Mouse (Mus musculus) kidney, embryonic 15.5 days (tissue): ENCODE results near the gene Zfp213. TPM values are rescaled to one million over a fixed set of nuclear protein-coding genes. Genes with fewer than 3 reads are reported as not detected.
A peak's percentile ranks its signal among the peaks of the same experiment; 100 is the strongest.

ENCODE experiments used
- ATAC-seq: fragments of 200-750 bp; cut with Nextera tagmentation; replicated peaks from 2 replicates; pipeline ENCODE4 v1.8.0; 2017; ENCODE audit warnings: moderate TSS enrichment; ENCODE audit not compliant: low FRiP score
- H3K27ac ChIP-seq: fragments of 300-500 bp; sonication (generic); 2 replicates; pipeline ENCODE4 v1.5.1; 2015; ENCODE audit warnings: mild to moderate bottlenecking, inconsistent platforms
- H3K27me3 ChIP-seq: fragments of 300-500 bp; sonication (generic); 2 replicates; pipeline ENCODE4 v1.6.1; 2015; ENCODE audit warnings: inconsistent platforms
- H3K36me3 ChIP-seq: fragments of 300-500 bp; sonication (generic); 2 replicates; pipeline ENCODE4 v1.6.1; 2015; ENCODE audit warnings: inconsistent platforms
- H3K4me1 ChIP-seq: fragments of 300-500 bp; sonication (generic); 2 replicates; pipeline ENCODE4 v1.6.1; 2015; ENCODE audit warnings: inconsistent platforms
- H3K4me2 ChIP-seq: fragments of 300-500 bp; sonication (generic); 2 replicates; pipeline ENCODE4 v1.6.1; 2015; ENCODE audit warnings: moderate library complexity, mild to moderate bottlenecking, inconsistent platforms
- H3K4me3 ChIP-seq: fragments of 300-500 bp; sonication (generic); replicated peaks from 2 replicates; pipeline ENCODE4 v1.5.1; 2015; ENCODE audit warnings: mild to moderate bottlenecking, inconsistent platforms
- H3K9ac ChIP-seq: fragments of 300-500 bp; sonication (generic); 2 replicates; pipeline ENCODE4 v1.6.1; 2015; ENCODE audit warnings: mild to moderate bottlenecking, inconsistent platforms
- H3K9me3 ChIP-seq: fragments of 300-500 bp; sonication (generic); replicated peaks from 2 replicates; pipeline ENCODE4 v1.6.1; 2016; ENCODE audit warnings: inconsistent platforms
- WGBS: fragments of 180-500 bp; shearing (Covaris S2); methylation state at CpG from one replicate; pipeline ENCODE4 v1.1.7; 2015; ENCODE audit warnings: mixed read lengths; 5-methylcytosine and 5-hydroxymethylcytosine counted together
- polyA plus RNA-seq: library from polyadenylated mRNA; unstranded; fragments of >200 nt; fragmentation: Nextera tagmentation; extraction: Ambion mirVana; gene quantifications from 2 replicates; pipeline ENCODE4 v1.2.1, GENCODE M21; 2015

The Zfp213 gene
- polyA plus RNA-seq, 1 experiment from 2014 or later = 22.8 TPM

GRCm38 (mm10) chr17:23570017-23570416 lies 6.0 kb upstream of the Zfp213 start:
- H3K27ac ChIP-seq = no peak overlapping the region
- no peak overlapping the region for H3K4me2 ChIP-seq
- no peaks in the 10 kb centered on the region for H3K27me3 ChIP-seq
- H3K36me3 ChIP-seq = peaks cover 21% of the 10 kb centered on the region
- ATAC-seq = no peak
- H3K4me1 ChIP-seq = peaks cover 5% of the 10 kb centered on the region
- no peak overlapping the region for H3K9ac ChIP-seq
- 44% methylated on average over 6 of the region's 6 CpGs for WGBS
- no peak overlapping the region for H3K4me3 ChIP-seq
- no peaks in the 10 kb centered on the region for H3K9me3 ChIP-seq

- Histone ChIP-seq H3K4me3 (no peak overlapping the region), H3K9me3 (no peaks in the 10 kb centered on the region), H3K9ac (no peak overlapping the region), H3K27me3 (no peaks in the 10 kb centered on the region), H3K4me2 (no peak overlapping the region), H3K27ac (no peak overlapping the region), H3K4me1 (peaks cover 9% of the 10 kb centered on the region), H3K36me3 (peaks cover 4% of the 10 kb centered on the region)
- WGBS = 42% methylated on average over 5 of the region's 5 CpGs
- no peak for ATAC-seq
Observed at GRCm38 (mm10) chr17:23568370-23568769, 4.3 kb upstream of the Zfp213 start.

GRCm38 (mm10) chr17:23566787-23567186 lies 2.7 kb upstream of the Zfp213 start:
- Histone ChIP-seq H3K4me1 (peaks cover 16% of the 10 kb centered on the region), H3K27me3 (no peaks in the 10 kb centered on the region), H3K36me3 (0 out of 2 replicates have a peak, but pooled peaks cover under 1% of the 10 kb centered on the region), H3K9ac (no peak overlapping the region), H3K4me2 (no peak overlapping the region), H3K27ac (no peak overlapping the region), H3K9me3 (no peaks in the 10 kb centered on the region), H3K4me3 (no peak overlapping the region)
- WGBS = 53% methylated on average over 5 of the region's 5 CpGs
- ATAC-seq = no peak

- Histone ChIP-seq H3K27ac (peak overlapping the region; percentile 95), H3K27me3 (no peaks in the 10 kb centered on the region), H3K9me3 (no peaks in the 10 kb centered on the region), H3K9ac (peak overlapping the region; percentile 79), H3K4me3 (peak overlapping the region; percentile 65), H3K36me3 (peaks cover 23% of the 10 kb centered on the region), H3K4me2 (peak overlapping the region; percentile 70), H3K4me1 (peaks cover 16% of the 10 kb centered on the region)
- peak; percentile 84 for ATAC-seq
- WGBS = 2% methylated on average over 8 of the region's 8 CpGs
Observed at GRCm38 (mm10) chr17:23564368-23564715, 304 bp upstream of the Zfp213 start.

- no peaks in the 10 kb centered on the region for H3K9me3 ChIP-seq
- no peak overlapping the region for H3K9ac ChIP-seq
- peaks cover 67% of the 10 kb centered on the region for H3K36me3 ChIP-seq
- H3K27me3 ChIP-seq = no peaks in the 10 kb centered on the region
- H3K4me1 ChIP-seq = peaks cover 15% of the 10 kb centered on the region
- ATAC-seq = no peak
- no peak overlapping the region for H3K4me2 ChIP-seq
- H3K4me3 ChIP-seq = no peak overlapping the region
- H3K27ac ChIP-seq = no peak overlapping the region
- WGBS = 64% methylated on average over 11 of the region's 11 CpGs
Observed at GRCm38 (mm10) chr17:23559767-23560166, 4.3 kb downstream of the Zfp213 start.

GRCm38 (mm10) chr17:23555243-23555916 lies 8.7 kb downstream of the Zfp213 start:
- Histone ChIP-seq H3K4me2 (no peak overlapping the region), H3K36me3 (peaks cover 58% of the 10 kb centered on the region), H3K27ac (no peak overlapping the region), H3K27me3 (no peaks in the 10 kb centered on the region), H3K9ac (no peak overlapping the region), H3K4me1 (peaks cover 14% of the 10 kb centered on the region), H3K9me3 (no peaks in the 10 kb centered on the region), H3K4me3 (no peak overlapping the region)
- no peak for ATAC-seq
- WGBS = 72% methylated on average over 7 of the region's 7 CpGs

GRCm38 (mm10) chr17:23554321-23554720 lies 9.7 kb downstream of the Zfp213 start:
- H3K4me3 ChIP-seq = no peak overlapping the region
- no peak overlapping the region for H3K4me2 ChIP-seq
- peaks cover 18% of the 10 kb centered on the region for H3K4me1 ChIP-seq
- no peak overlapping the region for H3K27ac ChIP-seq
- H3K36me3 ChIP-seq = peaks cover 49% of the 10 kb centered on the region
- no peaks in the 10 kb centered on the region for H3K27me3 ChIP-seq
- H3K9ac ChIP-seq = no peak overlapping the region
- no peak for ATAC-seq
- H3K9me3 ChIP-seq = no peaks in the 10 kb centered on the region

- H3K4me3 ChIP-seq = no peak overlapping the region
- no peak overlapping the region for H3K4me2 ChIP-seq
- peaks cover 23% of the 10 kb centered on the region for H3K4me1 ChIP-seq
- no peak overlapping the region for H3K27ac ChIP-seq
- no peaks in the 10 kb centered on the region for H3K9me3 ChIP-seq
- H3K27me3 ChIP-seq = no peaks in the 10 kb centered on the region
- WGBS = 71% methylated on average over 1 of the region's 1 CpGs
- no peak overlapping the region for H3K9ac ChIP-seq
- H3K36me3 ChIP-seq = peaks cover 43% of the 10 kb centered on the region
- no peak for ATAC-seq
Observed at GRCm38 (mm10) chr17:23553634-23554120, 10.4 kb downstream of the Zfp213 start.

GRCm38 (mm10) chr17:23552896-23553633 lies 11.0 kb downstream of the Zfp213 start:
- Histone ChIP-seq H3K27me3 (no peaks in the 10 kb centered on the region), H3K4me1 (peaks cover 23% of the 10 kb centered on the region), H3K4me3 (no peak overlapping the region), H3K9me3 (no peaks in the 10 kb centered on the region), H3K36me3 (peaks cover 37% of the 10 kb centered on the region), H3K9ac (no peak overlapping the region), H3K4me2 (no peak overlapping the region), H3K27ac (no peak overlapping the region)
- ATAC-seq = no peak
- 87% methylated on average over 8 of the region's 8 CpGs for WGBS

- no peak overlapping the region for H3K9ac ChIP-seq
- H3K27me3 ChIP-seq = no peaks in the 10 kb centered on the region
- no peak overlapping the region for H3K4me3 ChIP-seq
- H3K9me3 ChIP-seq = no peaks in the 10 kb centered on the region
- ATAC-seq = no peak
- no peak overlapping the region for H3K27ac ChIP-seq
- H3K4me1 ChIP-seq = peaks cover 23% of the 10 kb centered on the region
- 65% methylated on average over 5 of the region's 5 CpGs for WGBS
- peaks cover 26% of the 10 kb centered on the region for H3K36me3 ChIP-seq
- H3K4me2 ChIP-seq = no peak overlapping the region
Observed at GRCm38 (mm10) chr17:23551963-23552362, 12.1 kb downstream of the Zfp213 start.

- no peak for ATAC-seq
- peaks cover 23% of the 10 kb centered on the region for H3K4me1 ChIP-seq
- H3K27me3 ChIP-seq = no peaks in the 10 kb centered on the region
- no peaks in the 10 kb centered on the region for H3K9me3 ChIP-seq
- H3K4me2 ChIP-seq = peak overlapping the region; percentile 83
- peak overlapping the region; percentile 57; the same call in 1 of the 2 replicates for H3K9ac ChIP-seq
- H3K4me3 ChIP-seq = peak overlapping the region; percentile 69
- no peak overlapping the region for H3K27ac ChIP-seq
- H3K36me3 ChIP-seq = peaks cover 20% of the 10 kb centered on the region
Observed at GRCm38 (mm10) chr17:23551416-23551815, 12.6 kb downstream of the Zfp213 start.

GRCm38 (mm10) chr17:23550856-23551255 lies 13.2 kb downstream of the Zfp213 start:
- peak overlapping the region; percentile 57 for H3K9ac ChIP-seq
- H3K4me3 ChIP-seq = peak overlapping the region; percentile 69
- peak overlapping the region; percentile 88 for H3K27ac ChIP-seq
- no peaks in the 10 kb centered on the region for H3K9me3 ChIP-seq
- H3K4me2 ChIP-seq = peak overlapping the region; percentile 83
- ATAC-seq = peak; percentile 20
- peaks cover 23% of the 10 kb centered on the region for H3K4me1 ChIP-seq
- peaks cover 16% of the 10 kb centered on the region for H3K36me3 ChIP-seq
- under 1% methylated on average over 15 of the region's 15 CpGs for whole genome bisulfite sequencing
- no peaks in the 10 kb centered on the region for H3K27me3 ChIP-seq
